Mouse (Mus musculus) adipocyte (in vitro differentiated cells): ENCODE data around the gene Pld5.

Experiments
- DNase-seq: peaks from one replicate; pipeline ENCODE4 v3.0.0-alpha.2; 2016; ENCODE audit warnings: low spot score

Gene Pld5

GRCm38 (mm10) chr1:176167114-176167513, 108.0 kb downstream of the Pld5 start:
- DNase-seq = no peak

GRCm38 (mm10) chr1:176145306-176145705, 129.8 kb downstream of the Pld5 start:
- no peak for DNase-seq

GRCm38 (mm10) chr1:176134379-176134778, 140.7 kb downstream of the Pld5 start:
- DNase-seq = no peak

GRCm38 (mm10) chr1:176125771-176126170, 149.3 kb downstream of the Pld5 start:
- no peak for DNase-seq

GRCm38 (mm10) chr1:176124441-176124840, 150.7 kb downstream of the Pld5 start:
- no peak for DNase-seq

GRCm38 (mm10) chr1:176123781-176124180, 151.3 kb downstream of the Pld5 start:
- DNase-seq = no peak

- no peak for DNase-seq
Observed at GRCm38 (mm10) chr1:176115604-176116003, 159.5 kb downstream of the Pld5 start.

GRCm38 (mm10) chr1:176098685-176099320, 176.3 kb downstream of the Pld5 start:
- DNase-seq = no peak

- DNase-seq = no peak
Observed at GRCm38 (mm10) chr1:176092119-176092518, 183.0 kb downstream of the Pld5 start.

- no peak for DNase-seq
Observed at GRCm38 (mm10) chr1:176089382-176089781, 185.7 kb downstream of the Pld5 start.

- DNase-seq = no peak
Observed at GRCm38 (mm10) chr1:176085952-176086648, 189.0 kb downstream of the Pld5 start.

GRCm38 (mm10) chr1:176082306-176082705, 192.8 kb downstream of the Pld5 start:
- DNase-seq = no peak

GRCm38 (mm10) chr1:176080969-176081368, 194.1 kb downstream of the Pld5 start:
- DNase-seq = no peak

- DNase-seq = no peak
Observed at GRCm38 (mm10) chr1:176078410-176078809, 196.7 kb downstream of the Pld5 start.

- DNase-seq = no peak
Observed at GRCm38 (mm10) chr1:176076799-176077198, 198.3 kb downstream of the Pld5 start.

- no peak for DNase-seq
Observed at GRCm38 (mm10) chr1:176075810-176076209, 199.3 kb downstream of the Pld5 start.

- peak; percentile 7 for DNase-seq
Observed at GRCm38 (mm10) chr1:176075409-176075808, 199.7 kb downstream of the Pld5 start.

GRCm38 (mm10) chr1:176074526-176074925, 200.6 kb downstream of the Pld5 start:
- no peak for DNase-seq

- no peak for DNase-seq
Observed at GRCm38 (mm10) chr1:176065281-176065680, 209.8 kb downstream of the Pld5 start.

GRCm38 (mm10) chr1:176064471-176064870, 210.6 kb downstream of the Pld5 start:
- DNase-seq = no peak

GRCm38 (mm10) chr1:176053653-176054052, 221.5 kb downstream of the Pld5 start:
- no peak for DNase-seq

GRCm38 (mm10) chr1:176046995-176047394, 228.1 kb downstream of the Pld5 start:
- DNase-seq = no peak

- DNase-seq = no peak
Observed at GRCm38 (mm10) chr1:176046375-176046774, 228.7 kb downstream of the Pld5 start.

GRCm38 (mm10) chr1:176043056-176043455, 232.1 kb downstream of the Pld5 start:
- no peak for DNase-seq
